Mouse (Mus musculus) cortical plate, adult 2 months (tissue): Measurements from ENCODE around the gene A3galt2.

Experiments
- CTCF ChIP-seq: fragments of 200-500 bp; IDR thresholded peaks from 2 replicates; pipeline ENCODE4 v1.5.1; 2011; ENCODE audit warnings: mild to moderate bottlenecking, control low read depth, low read length; ENCODE audit not compliant: insufficient read depth; ENCODE audit errors: extremely low read depth
- POLR2A ChIP-seq: fragments of 200-500 bp; IDR thresholded peaks from 2 replicates; pipeline ENCODE4 v1.6.1; 2011; ENCODE audit warnings: mild to moderate bottlenecking, low read length, control low read depth; ENCODE audit not compliant: insufficient read depth; ENCODE audit errors: extremely low read depth

GRCm38 (mm10) chr4:128740878-128741277, 14.3 kb upstream of the A3galt2 start:
- no peak for TF ChIP-seq CTCF
- no peak for TF ChIP-seq POLR2A
